Mouse (Mus musculus) kidney, embryonic 15.5 days (tissue): Measurements from ENCODE around the gene Trpm6. TPM values are rescaled to one million over a fixed set of nuclear protein-coding genes. Genes with fewer than 3 reads are reported as not detected.
"Not testable (repeated sequence)": the region's sequence is repeated elsewhere in the genome, so short reads cannot be mapped to it uniquely, and the experiment has no call there.

Experiments used
- ATAC-seq: fragments of 200-750 bp; cut with Nextera tagmentation; replicated peaks from 2 replicates; pipeline ENCODE4 v1.8.0; 2017; ENCODE audit warnings: moderate TSS enrichment; ENCODE audit not compliant: low FRiP score
- H3K27ac ChIP-seq: fragments of 300-500 bp; sonication (generic); 2 replicates; pipeline ENCODE4 v1.5.1; 2015; ENCODE audit warnings: mild to moderate bottlenecking, inconsistent platforms
- H3K27me3 ChIP-seq: fragments of 300-500 bp; sonication (generic); 2 replicates; pipeline ENCODE4 v1.6.1; 2015; ENCODE audit warnings: inconsistent platforms
- H3K36me3 ChIP-seq: fragments of 300-500 bp; sonication (generic); 2 replicates; pipeline ENCODE4 v1.6.1; 2015; ENCODE audit warnings: inconsistent platforms
- H3K4me1 ChIP-seq: fragments of 300-500 bp; sonication (generic); 2 replicates; pipeline ENCODE4 v1.6.1; 2015; ENCODE audit warnings: inconsistent platforms
- H3K4me2 ChIP-seq: fragments of 300-500 bp; sonication (generic); 2 replicates; pipeline ENCODE4 v1.6.1; 2015; ENCODE audit warnings: moderate library complexity, mild to moderate bottlenecking, inconsistent platforms
- H3K4me3 ChIP-seq: fragments of 300-500 bp; sonication (generic); replicated peaks from 2 replicates; pipeline ENCODE4 v1.5.1; 2015; ENCODE audit warnings: mild to moderate bottlenecking, inconsistent platforms
- H3K9ac ChIP-seq: fragments of 300-500 bp; sonication (generic); 2 replicates; pipeline ENCODE4 v1.6.1; 2015; ENCODE audit warnings: mild to moderate bottlenecking, inconsistent platforms
- H3K9me3 ChIP-seq: fragments of 300-500 bp; sonication (generic); replicated peaks from 2 replicates; pipeline ENCODE4 v1.6.1; 2016; ENCODE audit warnings: inconsistent platforms
- WGBS: fragments of 180-500 bp; shearing (Covaris S2); methylation state at CpG from one replicate; pipeline ENCODE4 v1.1.7; 2015; ENCODE audit warnings: mixed read lengths; 5-methylcytosine and 5-hydroxymethylcytosine counted together
- polyA plus RNA-seq: library from polyadenylated mRNA; unstranded; fragments of >200 nt; fragmentation: Nextera tagmentation; extraction: Ambion mirVana; gene quantifications from 2 replicates; pipeline ENCODE4 v1.2.1, GENCODE M21; 2015

Gene Trpm6
- polyA plus RNA-seq, result 0.57 and 0.82 TPM in 2 replicates

DNA sequence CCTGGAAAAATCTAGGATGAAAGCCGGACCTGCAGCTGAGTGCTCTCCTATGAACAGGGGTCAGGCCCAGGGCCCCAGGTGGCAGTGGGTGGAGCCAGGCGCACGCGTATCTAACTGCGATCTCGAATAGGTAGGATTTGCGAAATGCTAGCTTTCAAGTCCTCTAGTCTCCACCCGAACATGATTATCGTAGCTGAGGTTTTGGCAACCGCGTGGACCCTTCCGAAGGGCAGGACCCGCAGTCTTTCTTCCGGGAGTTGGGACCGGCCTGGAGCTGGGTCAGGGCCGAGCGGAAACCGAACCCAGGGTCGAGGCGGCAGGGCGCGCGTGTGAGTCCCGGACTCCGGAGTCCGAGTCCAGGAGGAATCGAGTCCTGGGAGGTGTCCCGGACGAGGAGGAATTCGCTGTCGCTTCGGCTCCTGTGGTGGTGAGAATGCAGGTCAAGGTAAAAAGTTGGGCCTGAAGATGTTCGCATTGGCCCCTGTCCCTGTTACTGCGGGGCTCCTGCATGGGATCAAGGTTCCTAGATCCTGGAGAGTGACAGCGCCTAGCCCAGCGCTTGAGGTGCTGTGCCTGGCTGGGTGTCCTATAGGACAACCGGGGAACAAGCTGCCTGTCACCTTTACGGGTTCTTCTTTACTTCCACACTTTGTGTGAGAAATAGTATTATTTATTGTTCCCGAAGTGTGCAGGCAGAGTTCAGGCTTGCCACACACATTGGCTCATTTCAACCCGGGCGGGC lies at the start of gene Trpm6:
Gene Trpm6, plus strand, starts transcription at position 386 of the 742 bp plus-strand sequence.
- peak within 1 kb of the TSS; percentile 22; the same call in 1 of the 2 replicates for H3K9ac ChIP-seq
- peak within 1 kb of the TSS; percentile 44 for H3K4me3 ChIP-seq
- WGBS, result 5% methylated on average over 41 of the region's 41 CpGs
- H3K36me3 ChIP-seq, result no peaks in the 10 kb centered on the region
- no peak within 1 kb of the TSS for H3K27ac ChIP-seq
- peaks cover 8% of the 10 kb centered on the region; the same call in 1 of the 2 replicates for H3K4me1 ChIP-seq
- no peaks in the 10 kb centered on the region for H3K27me3 ChIP-seq
- peak within 1 kb of the TSS; percentile 74 for H3K4me2 ChIP-seq
- ATAC-seq, result peak; percentile 64
- H3K9me3 ChIP-seq, result no peaks in the 10 kb centered on the region

DNA sequence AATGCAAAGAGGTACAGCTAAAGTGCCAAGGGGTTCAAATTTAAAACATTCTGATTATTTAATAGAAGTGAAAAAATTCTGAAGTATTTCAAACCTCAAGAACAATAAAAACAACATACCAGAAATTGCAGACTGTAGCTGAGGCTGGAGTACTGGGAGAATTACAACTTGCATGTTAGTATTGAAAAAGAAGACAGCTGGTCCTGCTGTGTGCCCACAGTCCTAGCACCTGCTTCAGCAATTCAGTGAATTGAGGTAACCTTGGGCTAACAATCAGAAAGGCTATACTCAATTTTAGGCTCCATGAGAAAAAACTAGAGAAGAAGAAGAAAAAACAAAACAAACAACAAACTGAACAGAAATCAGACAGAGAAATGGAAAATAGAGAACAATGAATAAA lies 41.7 kb upstream of the Trpm6 start:
- Histone ChIP-seq H3K4me3 (no peak overlapping the region), H3K27me3 (no peaks in the 10 kb centered on the region), H3K36me3 (no peaks in the 10 kb centered on the region), H3K9ac (no peak overlapping the region), H3K4me2 (no peak overlapping the region), H3K27ac (no peak overlapping the region), H3K4me1 (no peaks in the 10 kb centered on the region), H3K9me3 (no peaks in the 10 kb centered on the region)
- no peak for ATAC-seq

DNA sequence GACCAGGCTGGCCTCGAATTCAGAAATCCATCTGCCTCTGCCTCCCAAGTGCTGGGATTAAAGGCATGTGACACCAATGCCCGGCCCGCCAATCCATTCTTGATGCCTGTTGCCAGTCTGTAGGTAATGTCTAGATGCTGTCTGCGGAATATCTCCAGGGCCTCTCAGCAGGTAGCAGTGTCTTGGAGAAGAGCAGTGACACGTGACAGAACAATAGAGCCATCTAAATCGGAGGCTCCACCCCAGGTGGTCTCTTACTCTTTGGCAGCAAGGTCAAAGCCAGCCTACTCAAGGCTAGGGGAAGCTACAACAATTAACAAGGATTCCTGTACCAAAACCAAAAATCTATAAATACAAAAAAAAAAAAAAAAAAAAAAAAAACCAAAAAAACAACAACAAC lies 38.9 kb upstream of the Trpm6 start:
- Histone ChIP-seq H3K36me3 (no peaks in the 10 kb centered on the region), H3K4me1 (peaks cover 19% of the 10 kb centered on the region), H3K4me3 (no peak overlapping the region), H3K4me2 (no peak overlapping the region), H3K9ac (no peak overlapping the region), H3K27me3 (no peaks in the 10 kb centered on the region), H3K9me3 (no peaks in the 10 kb centered on the region), H3K27ac (no peak overlapping the region)
- ATAC-seq, result no peak
- 85% methylated on average over 6 of the region's 6 CpGs for WGBS

DNA sequence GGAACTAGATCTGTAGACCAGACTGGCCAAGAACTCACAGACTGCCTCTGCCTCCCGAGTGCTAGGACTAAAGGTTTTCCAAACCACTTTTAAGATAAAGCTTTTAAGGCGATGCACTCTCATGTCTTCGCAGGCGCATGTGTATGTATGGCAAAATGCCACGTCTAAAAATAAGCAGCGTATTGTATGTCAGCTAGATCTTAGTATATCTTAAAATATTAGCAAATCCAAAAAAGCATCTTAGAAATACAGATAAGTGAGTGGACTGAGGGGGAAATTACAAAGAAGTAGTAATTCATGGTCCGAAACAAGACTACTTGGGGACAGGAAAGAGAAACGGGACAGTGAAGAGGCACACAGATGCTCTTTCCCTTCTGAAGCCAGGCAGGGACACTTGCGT lies 38.2 kb upstream of the Trpm6 start:
- Histone ChIP-seq H3K9ac (no peak overlapping the region), H3K4me2 (no peak overlapping the region), H3K4me3 (no peak overlapping the region), H3K27ac (no peak overlapping the region), H3K36me3 (no peaks in the 10 kb centered on the region), H3K9me3 (no peaks in the 10 kb centered on the region), H3K4me1 (peaks cover 19% of the 10 kb centered on the region), H3K27me3 (no peaks in the 10 kb centered on the region)
- ATAC-seq, result no peak
- WGBS, result 88% methylated on average over 9 of the region's 9 CpGs

DNA sequence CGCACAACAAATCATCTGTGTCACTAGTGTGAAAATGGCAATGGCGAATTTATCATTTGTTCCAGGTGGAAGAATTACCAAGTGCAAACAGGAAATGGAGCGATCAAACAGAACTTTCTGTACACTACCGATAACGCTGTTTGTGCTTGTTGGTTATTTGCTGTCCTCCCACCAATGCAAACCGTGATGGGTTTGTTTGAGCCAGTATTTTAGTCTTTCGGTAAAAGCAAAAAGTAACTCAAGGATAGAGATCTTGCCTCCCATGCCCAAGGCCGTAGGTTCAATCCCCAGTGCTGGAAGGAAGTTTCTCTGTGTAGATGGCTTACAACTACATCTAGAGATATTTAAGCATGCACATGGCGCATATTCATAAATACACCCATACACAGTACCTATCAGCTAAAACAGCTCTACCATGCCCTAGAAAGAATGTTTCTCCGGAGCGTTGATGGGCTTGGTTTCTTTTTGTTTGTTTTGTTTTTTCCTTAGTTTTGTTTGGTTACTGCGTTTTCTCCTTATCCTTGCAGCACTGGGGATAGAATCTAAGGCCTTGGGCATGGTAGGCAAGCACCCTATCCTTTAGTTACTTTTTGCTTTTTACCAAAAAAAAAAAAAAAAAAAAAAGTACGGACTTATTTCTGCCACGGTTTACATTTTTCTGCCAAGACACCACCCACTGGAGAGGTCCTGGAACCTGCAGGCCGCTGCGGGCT lies 37.5 kb upstream of the Trpm6 start:
- peak overlapping the region; percentile 62 for H3K4me2 ChIP-seq
- H3K27ac ChIP-seq, result peak overlapping the region; percentile 97
- 0 out of 2 replicates have a peak, but pooled peaks cover 2% of the 10 kb centered on the region for H3K36me3 ChIP-seq
- H3K27me3 ChIP-seq, result no peaks in the 10 kb centered on the region
- H3K4me3 ChIP-seq, result peak overlapping the region; percentile 60
- H3K9me3 ChIP-seq, result no peaks in the 10 kb centered on the region
- WGBS, result 56% methylated on average over 16 of the region's 16 CpGs
- H3K9ac ChIP-seq, result peak overlapping the region; percentile 70; the same call in 1 of the 2 replicates
- peaks cover 19% of the 10 kb centered on the region for H3K4me1 ChIP-seq
- ATAC-seq, result no peak

DNA sequence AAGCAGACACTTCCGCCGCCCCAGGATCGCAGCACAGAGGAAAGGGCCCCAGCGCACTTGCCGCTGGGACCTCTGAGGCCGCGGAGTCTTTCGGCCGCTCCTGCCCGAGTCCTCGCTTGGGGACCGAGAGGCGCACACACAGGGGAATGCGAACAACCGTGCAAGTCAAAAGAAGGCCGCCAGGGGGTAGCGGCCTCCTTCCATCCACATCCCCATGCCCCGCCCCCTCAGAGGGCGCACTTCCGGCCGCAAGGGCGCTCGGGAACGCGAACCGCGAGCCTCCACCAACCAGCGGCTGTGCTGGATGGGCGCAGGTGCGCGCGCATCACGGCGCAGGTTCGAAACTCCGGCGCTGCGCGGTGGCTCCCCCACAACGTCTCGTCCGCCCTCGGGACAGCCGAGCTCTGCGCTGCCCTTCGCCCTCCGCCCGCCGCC lies 36.9 kb upstream of the Trpm6 start, which contains the start of gene D030056L22Rik:
Gene D030056L22Rik, plus strand, starts transcription at position 328 of the 435 bp plus-strand sequence.
- Histone ChIP-seq H3K4me3 (peak within 1 kb of the TSS; percentile 60), H3K9ac (peak within 1 kb of the TSS; percentile 70), H3K4me2 (peak within 1 kb of the TSS; percentile 62), H3K9me3 (no peaks in the 10 kb centered on the region), H3K27ac (peak within 1 kb of the TSS; percentile 97), H3K27me3 (no peaks in the 10 kb centered on the region), H3K36me3 (0 out of 2 replicates have a peak, but pooled peaks cover 2% of the 10 kb centered on the region), H3K4me1 (peaks cover 19% of the 10 kb centered on the region)
- under 1% methylated on average over 47 of the region's 49 CpGs for WGBS
- peak; percentile 98 for ATAC-seq

DNA sequence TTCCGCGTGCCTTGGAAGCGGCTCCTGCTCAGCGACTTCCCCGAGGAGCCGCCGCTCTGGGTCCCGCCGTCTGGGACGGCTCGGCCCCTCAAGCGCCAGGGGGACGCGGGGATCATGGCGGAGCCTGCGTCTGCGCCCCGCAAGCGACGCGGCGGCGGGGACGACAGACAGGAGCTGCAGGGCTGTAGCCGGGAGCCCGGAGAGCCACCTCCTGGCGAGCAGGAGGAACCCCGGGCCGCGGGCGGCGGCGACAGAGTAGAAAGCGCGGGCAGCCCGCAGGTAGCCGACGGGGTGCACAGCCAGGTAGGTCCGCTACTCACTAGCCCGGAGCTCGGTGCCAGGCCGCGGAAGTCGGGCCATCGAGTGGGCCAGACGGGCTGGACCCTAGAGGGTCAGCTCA lies 36.4 kb upstream of the Trpm6 start:
- ATAC-seq, result peak; percentile 71
- H3K27ac ChIP-seq, result peak overlapping the region; percentile 97
- not testable (repeated sequence) for H3K36me3 ChIP-seq, H3K27me3 ChIP-seq, H3K9me3 ChIP-seq
- peak overlapping the region; percentile 60 for H3K4me3 ChIP-seq
- H3K4me2 ChIP-seq, result peak overlapping the region; percentile 62
- H3K4me1 ChIP-seq, result peaks cover 19% of the 10 kb centered on the region
- WGBS, result under 1% methylated on average over 46 of the region's 46 CpGs
- peak overlapping the region; percentile 70 for H3K9ac ChIP-seq

DNA sequence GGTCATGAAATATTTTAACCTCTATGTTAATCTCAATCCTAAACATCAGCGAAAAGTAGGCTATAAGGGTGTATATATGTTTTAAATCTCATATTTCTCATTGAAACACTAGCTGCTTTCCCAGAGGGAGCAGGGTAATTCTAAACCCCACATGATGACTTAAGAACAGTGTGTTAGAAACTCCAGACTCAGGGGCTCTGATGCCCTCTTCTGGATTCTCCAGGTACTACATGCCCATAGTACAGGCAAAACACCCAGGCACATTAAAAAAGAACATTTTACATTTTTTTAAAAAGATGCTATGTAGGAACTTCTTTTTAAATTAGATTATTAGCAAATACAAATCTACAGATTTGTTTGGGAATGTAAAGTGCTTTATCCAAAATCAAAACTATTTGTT lies 33.4 kb upstream of the Trpm6 start:
- no peak overlapping the region for H3K4me2 ChIP-seq
- H3K4me1 ChIP-seq, result peaks cover 19% of the 10 kb centered on the region
- H3K36me3 ChIP-seq, result peaks cover 16% of the 10 kb centered on the region
- no peaks in the 10 kb centered on the region for H3K27me3 ChIP-seq
- H3K4me3 ChIP-seq, result no peak overlapping the region
- H3K9ac ChIP-seq, result no peak overlapping the region
- 30% methylated on average over 1 of the region's 1 CpGs for WGBS
- no peak for ATAC-seq
- 0 out of 2 replicates have a peak overlapping the region, but pooled peaks have one; percentile 13 for H3K27ac ChIP-seq
- H3K9me3 ChIP-seq, result no peaks in the 10 kb centered on the region

DNA sequence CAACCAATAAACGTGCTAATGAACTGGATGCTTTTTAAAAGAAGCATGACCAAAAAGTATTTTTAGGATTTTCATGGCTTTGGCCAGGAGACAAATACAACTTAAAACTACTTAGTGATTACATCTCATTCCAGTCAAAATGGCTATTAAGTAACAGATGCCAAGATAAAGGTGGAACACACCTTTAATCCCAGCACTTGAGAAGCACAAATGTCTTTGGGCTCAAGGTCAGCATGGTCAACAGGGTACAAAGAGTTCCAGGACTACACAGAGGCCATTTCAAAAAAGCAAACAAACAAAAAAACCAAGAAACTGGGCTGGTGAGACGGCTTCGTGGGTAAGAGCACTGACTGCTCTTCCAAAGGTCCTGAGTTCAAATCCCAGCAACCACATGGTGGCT lies 29.4 kb upstream of the Trpm6 start:
- Histone ChIP-seq H3K36me3 (peaks cover 16% of the 10 kb centered on the region), H3K9me3 (no peaks in the 10 kb centered on the region), H3K27ac (no peak overlapping the region), H3K4me2 (no peak overlapping the region), H3K9ac (no peak overlapping the region), H3K27me3 (no peaks in the 10 kb centered on the region), H3K4me1 (peaks cover 6% of the 10 kb centered on the region), H3K4me3 (no peak overlapping the region)
- ATAC-seq, result no peak
- WGBS, result 91% methylated on average over 3 of the region's 3 CpGs

DNA sequence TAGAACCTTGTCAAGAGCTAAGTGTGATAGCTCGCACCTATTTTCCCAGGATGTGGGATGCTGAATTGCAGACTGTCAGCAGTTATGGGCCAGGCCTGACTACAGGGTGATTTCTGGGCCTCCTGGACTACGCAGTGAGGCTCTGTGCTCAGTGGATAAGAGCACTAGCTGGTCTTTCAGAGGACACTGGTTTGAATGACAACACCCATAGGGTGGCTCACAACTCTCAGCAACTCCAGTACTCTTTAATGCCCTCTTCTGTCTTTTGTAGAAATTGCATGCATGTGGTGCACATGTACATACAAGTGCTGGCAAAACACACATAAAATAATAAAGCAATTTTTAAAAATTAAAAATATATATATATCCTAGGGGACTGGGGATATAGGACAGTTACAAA lies 24.6 kb upstream of the Trpm6 start:
- no peak overlapping the region for H3K9ac ChIP-seq
- H3K27me3 ChIP-seq, result no peaks in the 10 kb centered on the region
- no peak overlapping the region for H3K4me3 ChIP-seq
- no peaks in the 10 kb centered on the region for H3K9me3 ChIP-seq
- WGBS, result 83% methylated on average over 2 of the region's 2 CpGs
- H3K36me3 ChIP-seq, result no peaks in the 10 kb centered on the region
- H3K4me1 ChIP-seq, result no peaks in the 10 kb centered on the region
- no peak overlapping the region for H3K27ac ChIP-seq
- no peak overlapping the region for H3K4me2 ChIP-seq
- 0 out of 2 replicates have a peak, but pooled peaks have one; percentile 25 for ATAC-seq

DNA sequence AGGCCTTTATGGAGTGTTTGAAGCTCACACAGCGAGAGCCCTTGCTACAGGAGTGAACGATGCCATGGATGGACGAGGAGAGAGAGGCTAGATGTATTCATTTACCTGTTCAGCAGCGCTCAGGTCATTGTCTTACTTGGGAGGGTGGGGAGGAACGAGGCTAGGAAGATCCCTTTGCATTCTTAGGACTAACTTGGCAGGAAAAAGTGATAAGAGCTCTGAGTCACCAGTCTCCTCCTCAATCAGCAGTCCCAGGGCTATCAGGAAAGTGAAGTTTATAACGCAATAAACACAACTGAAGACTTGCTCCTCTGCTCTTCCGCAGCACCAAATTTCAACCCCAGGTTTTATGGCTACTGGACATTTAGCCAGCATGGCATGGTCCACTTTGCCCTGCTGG lies 19.5 kb upstream of the Trpm6 start:
- no peak for ATAC-seq

DNA sequence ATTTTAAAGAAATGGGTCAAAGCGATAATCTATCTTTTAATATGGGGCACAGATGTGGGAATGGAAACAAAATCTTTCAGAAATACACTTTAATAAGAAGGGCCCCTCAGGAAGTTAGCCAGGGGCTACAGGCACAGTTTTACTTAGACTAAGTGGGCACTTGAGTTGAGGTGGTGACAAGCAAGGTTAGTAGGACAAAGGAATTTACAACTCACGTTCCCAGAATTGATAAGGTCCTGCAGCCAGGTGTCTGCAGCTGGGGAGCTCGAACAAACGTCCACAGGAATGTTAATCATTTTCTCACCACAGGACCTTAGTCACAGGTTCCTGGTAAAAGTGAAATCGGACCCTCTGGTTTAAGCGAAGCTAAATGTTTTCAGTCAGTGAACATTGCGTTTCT lies 18.7 kb upstream of the Trpm6 start:
- H3K9ac ChIP-seq, result no peak overlapping the region
- H3K27ac ChIP-seq, result no peak overlapping the region
- H3K4me3 ChIP-seq, result no peak overlapping the region
- H3K27me3 ChIP-seq, result no peaks in the 10 kb centered on the region
- no peaks in the 10 kb centered on the region for H3K36me3 ChIP-seq
- no peaks in the 10 kb centered on the region for H3K9me3 ChIP-seq
- ATAC-seq, result no peak
- no peaks in the 10 kb centered on the region for H3K4me1 ChIP-seq
- no peak overlapping the region for H3K4me2 ChIP-seq
- 31% methylated on average over 7 of the region's 7 CpGs for WGBS

More for the DNA sequence above, 19.5 kb upstream of the Trpm6 start:
- H3K27me3 ChIP-seq, result no peaks in the 10 kb centered on the region
- no peak overlapping the region for H3K4me2 ChIP-seq
- no peaks in the 10 kb centered on the region for H3K36me3 ChIP-seq
- H3K27ac ChIP-seq, result no peak overlapping the region
- H3K4me1 ChIP-seq, result no peaks in the 10 kb centered on the region
- 59% methylated on average over 7 of the region's 7 CpGs for WGBS
- H3K9ac ChIP-seq, result no peak overlapping the region
- H3K4me3 ChIP-seq, result no peak overlapping the region
- H3K9me3 ChIP-seq, result no peaks in the 10 kb centered on the region
